Mouse (Mus musculus) forebrain, embryonic 12.5 days (tissue): ENCODE results near the gene Otop2. TPM values are rescaled to one million over a fixed set of nuclear protein-coding genes. Genes with fewer than 3 reads are reported as not detected.
A peak's percentile ranks its signal among the peaks of the same experiment; 100 is the strongest.

Source experiments
- ATAC-seq: fragments of 200-750 bp; cut with Nextera tagmentation; 2 replicates; pipeline ENCODE4 v1.8.0; 2017; ENCODE audit warnings: moderate TSS enrichment; ENCODE audit not compliant: low FRiP score
- H3K27ac ChIP-seq: fragments of 300-500 bp; sonication (generic); 2 replicates; pipeline ENCODE4 v1.5.1; 2016; ENCODE audit warnings: mild to moderate bottlenecking
- H3K27me3 ChIP-seq: fragments of 300-500 bp; sonication (generic); 2 replicates; pipeline ENCODE4 v1.6.1; 2016; ENCODE audit warnings: mild to moderate bottlenecking
- H3K36me3 ChIP-seq: fragments of 300-500 bp; sonication (generic); replicated peaks from 2 replicates; pipeline ENCODE4 v1.6.1; 2016; ENCODE audit warnings: mild to moderate bottlenecking
- H3K4me1 ChIP-seq: fragments of 300-500 bp; sonication (generic); 2 replicates; pipeline ENCODE4 v1.6.1; 2016
- H3K4me2 ChIP-seq: fragments of 300-500 bp; sonication (generic); 2 replicates; pipeline ENCODE4 v1.6.1; 2016; ENCODE audit warnings: mild to moderate bottlenecking, moderate library complexity
- H3K4me3 ChIP-seq: fragments of 300-500 bp; sonication (generic); replicated peaks from 2 replicates; pipeline ENCODE4 v1.5.1; 2016; ENCODE audit warnings: mild to moderate bottlenecking
- H3K9ac ChIP-seq: fragments of 300-500 bp; sonication (generic); 2 replicates; pipeline ENCODE4 v1.6.1; 2016; ENCODE audit warnings: mild to moderate bottlenecking
- H3K9me3 ChIP-seq: fragments of 300-500 bp; sonication (generic); 2 replicates; pipeline ENCODE4 v1.6.1; 2016
- WGBS: fragments of 180-500 bp; shearing (Covaris S2); methylation state at CpG from one replicate; pipeline ENCODE4 v1.1.7; 2016; 5-methylcytosine and 5-hydroxymethylcytosine counted together
- polyA plus RNA-seq: library from polyadenylated mRNA; unstranded; fragments of >200 nt; fragmentation: Nextera tagmentation; extraction: Ambion mirVana; gene quantifications from 2 replicates; pipeline ENCODE4 v1.2.1, GENCODE M21; 2016

The Otop2 gene
- polyA plus RNA-seq, 1 experiment from 2014 or later: not detected

DNA sequence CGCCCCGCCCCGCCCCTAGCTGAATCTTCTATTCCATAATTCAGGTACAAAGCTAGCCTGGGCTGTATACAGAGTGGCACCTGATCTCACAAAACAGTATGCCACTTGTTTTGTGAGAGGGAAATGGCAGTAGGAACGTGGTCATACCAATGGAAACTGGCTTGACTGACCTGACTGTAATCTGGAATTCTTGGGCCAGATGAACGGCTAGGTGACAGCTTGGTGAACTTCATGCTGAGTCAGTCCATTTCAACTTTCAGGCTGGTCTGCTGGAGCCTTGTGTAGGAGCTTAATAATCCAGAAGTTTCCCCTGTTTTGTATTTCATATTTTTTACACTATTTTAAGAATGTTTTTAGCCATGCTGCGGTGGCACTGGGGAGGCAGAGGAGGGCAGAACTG lies 28.8 kb upstream of the Otop2 start:
- H3K9me3 ChIP-seq: no peaks in the 10 kb centered on the region
- H3K4me1 ChIP-seq: peaks cover 22% of the 10 kb centered on the region
- ATAC-seq: no peak
- H3K27ac ChIP-seq: no peak overlapping the region
- WGBS: 80% methylated on average over 6 of the region's 6 CpGs
- no peaks in the 10 kb centered on the region for H3K36me3 ChIP-seq
- H3K4me2 ChIP-seq: peak overlapping the region; percentile 73
- no peaks in the 10 kb centered on the region for H3K27me3 ChIP-seq
- H3K4me3 ChIP-seq: peak overlapping the region; percentile 51; the same call in 1 of the 2 replicates
- H3K9ac ChIP-seq: no peak overlapping the region

GRCm38 (mm10) chr11:115279726-115280125 lies 27.2 kb upstream of the Otop2 start:
- no peak for ATAC-seq
- Histone ChIP-seq H3K4me2 (no peak overlapping the region), H3K27ac (no peak overlapping the region), H3K36me3 (no peaks in the 10 kb centered on the region), H3K9me3 (no peaks in the 10 kb centered on the region), H3K27me3 (no peaks in the 10 kb centered on the region), H3K4me1 (peaks cover 22% of the 10 kb centered on the region), H3K4me3 (no peak overlapping the region), H3K9ac (no peak overlapping the region)
- 74% methylated on average over 1 of the region's 1 CpGs for WGBS

DNA sequence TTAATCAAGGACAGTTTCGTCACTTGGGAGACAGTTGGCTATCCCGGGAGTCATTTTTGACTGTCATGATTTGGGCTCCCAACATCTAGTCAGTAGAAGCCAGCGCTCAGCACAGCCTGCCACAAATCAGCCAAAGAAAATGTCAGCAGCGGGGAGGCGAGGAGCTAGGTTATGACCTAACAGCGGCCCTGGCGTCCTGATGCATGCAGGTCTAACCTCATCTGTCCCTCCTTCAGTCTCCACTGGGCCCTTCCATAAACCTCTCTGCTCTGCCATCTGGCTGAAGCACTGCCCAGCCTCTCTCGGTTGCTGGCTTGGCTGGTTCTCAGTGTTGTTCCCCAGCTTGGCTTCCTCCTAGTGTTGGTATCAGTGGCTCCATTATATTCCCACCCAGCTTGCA lies 24.7 kb upstream of the Otop2 start:
- Histone ChIP-seq H3K4me1 (peaks cover 12% of the 10 kb centered on the region), H3K27ac (no peak overlapping the region), H3K36me3 (no peaks in the 10 kb centered on the region), H3K9me3 (no peaks in the 10 kb centered on the region), H3K4me3 (no peak overlapping the region), H3K27me3 (no peaks in the 10 kb centered on the region), H3K4me2 (no peak overlapping the region), H3K9ac (no peak overlapping the region)
- WGBS: 79% methylated on average over 8 of the region's 8 CpGs
- no peak for ATAC-seq

- H3K36me3 ChIP-seq: no peaks in the 10 kb centered on the region
- peaks cover 8% of the 10 kb centered on the region for H3K4me1 ChIP-seq
- 85% methylated on average over 8 of the region's 8 CpGs for WGBS
- H3K27me3 ChIP-seq: no peaks in the 10 kb centered on the region
- H3K4me2 ChIP-seq: no peak overlapping the region
- H3K9ac ChIP-seq: no peak overlapping the region
- ATAC-seq: no peak
- no peak overlapping the region for H3K27ac ChIP-seq
- H3K9me3 ChIP-seq: no peaks in the 10 kb centered on the region
- no peak overlapping the region for H3K4me3 ChIP-seq
Observed at GRCm38 (mm10) chr11:115282723-115283485, 24.1 kb upstream of the Otop2 start.

GRCm38 (mm10) chr11:115283486-115283765 lies 23.5 kb upstream of the Otop2 start:
- Histone ChIP-seq H3K4me1 (peaks cover 6% of the 10 kb centered on the region; the same call in 1 of the 2 replicates), H3K36me3 (no peaks in the 10 kb centered on the region), H3K27me3 (no peaks in the 10 kb centered on the region), H3K27ac (no peak overlapping the region), H3K9me3 (no peaks in the 10 kb centered on the region), H3K9ac (no peak overlapping the region), H3K4me2 (no peak overlapping the region), H3K4me3 (no peak overlapping the region)
- no peak for ATAC-seq
- WGBS: 78% methylated on average over 9 of the region's 9 CpGs

DNA sequence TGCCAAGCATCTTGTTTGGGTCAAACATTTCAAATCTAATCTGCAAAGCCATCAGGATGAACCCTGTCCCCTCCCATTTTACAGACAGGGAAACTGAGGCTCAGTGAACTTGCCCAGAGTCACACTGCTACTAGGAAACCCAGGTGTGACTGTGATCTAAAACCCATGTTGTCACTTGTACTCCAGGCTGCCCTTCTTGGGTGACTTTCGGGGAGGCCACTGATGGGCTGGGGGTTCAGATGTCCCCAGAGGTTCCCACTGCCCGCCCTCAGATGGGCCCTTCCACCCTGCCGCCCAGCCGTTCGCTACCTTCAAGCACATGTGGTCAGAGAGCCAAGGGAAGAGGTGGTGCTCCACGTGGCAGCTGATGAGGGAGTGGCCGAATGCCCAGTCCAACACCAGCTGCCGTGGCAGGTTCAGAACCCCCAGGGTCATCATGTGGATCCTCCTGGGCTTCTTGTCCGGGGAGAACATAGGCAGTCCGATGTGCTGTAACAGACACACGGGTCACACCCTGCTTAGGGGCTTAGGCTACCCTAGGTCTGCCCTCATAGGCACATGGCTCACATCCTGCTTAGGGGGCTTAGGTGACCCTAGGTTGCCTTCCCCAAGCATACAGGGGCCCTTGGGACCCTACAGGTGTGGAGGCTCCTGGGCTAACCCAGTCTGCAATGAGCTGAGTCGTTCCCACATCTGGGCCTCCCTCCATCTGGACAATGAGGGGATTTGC lies 22.9 kb upstream of the Otop2 start:
- ATAC-seq: no peak
- no peaks in the 10 kb centered on the region for H3K27me3 ChIP-seq
- H3K9me3 ChIP-seq: no peaks in the 10 kb centered on the region
- no peak overlapping the region for H3K4me3 ChIP-seq
- no peak overlapping the region for H3K27ac ChIP-seq
- 86% methylated on average over 12 of the region's 12 CpGs for WGBS
- H3K36me3 ChIP-seq: no peaks in the 10 kb centered on the region
- H3K9ac ChIP-seq: no peak overlapping the region
- H3K4me2 ChIP-seq: no peak overlapping the region
- H3K4me1 ChIP-seq: peaks cover 6% of the 10 kb centered on the region; the same call in 1 of the 2 replicates

- Histone ChIP-seq H3K4me2 (no peak overlapping the region), H3K9me3 (no peaks in the 10 kb centered on the region), H3K4me3 (no peak overlapping the region), H3K9ac (no peak overlapping the region), H3K27ac (no peak overlapping the region), H3K36me3 (no peaks in the 10 kb centered on the region), H3K27me3 (no peaks in the 10 kb centered on the region), H3K4me1 (peaks cover 6% of the 10 kb centered on the region; the same call in 1 of the 2 replicates)
- no peak for ATAC-seq
- 73% methylated on average over 4 of the region's 4 CpGs for WGBS
Observed at GRCm38 (mm10) chr11:115285282-115285681, 21.7 kb upstream of the Otop2 start.

DNA sequence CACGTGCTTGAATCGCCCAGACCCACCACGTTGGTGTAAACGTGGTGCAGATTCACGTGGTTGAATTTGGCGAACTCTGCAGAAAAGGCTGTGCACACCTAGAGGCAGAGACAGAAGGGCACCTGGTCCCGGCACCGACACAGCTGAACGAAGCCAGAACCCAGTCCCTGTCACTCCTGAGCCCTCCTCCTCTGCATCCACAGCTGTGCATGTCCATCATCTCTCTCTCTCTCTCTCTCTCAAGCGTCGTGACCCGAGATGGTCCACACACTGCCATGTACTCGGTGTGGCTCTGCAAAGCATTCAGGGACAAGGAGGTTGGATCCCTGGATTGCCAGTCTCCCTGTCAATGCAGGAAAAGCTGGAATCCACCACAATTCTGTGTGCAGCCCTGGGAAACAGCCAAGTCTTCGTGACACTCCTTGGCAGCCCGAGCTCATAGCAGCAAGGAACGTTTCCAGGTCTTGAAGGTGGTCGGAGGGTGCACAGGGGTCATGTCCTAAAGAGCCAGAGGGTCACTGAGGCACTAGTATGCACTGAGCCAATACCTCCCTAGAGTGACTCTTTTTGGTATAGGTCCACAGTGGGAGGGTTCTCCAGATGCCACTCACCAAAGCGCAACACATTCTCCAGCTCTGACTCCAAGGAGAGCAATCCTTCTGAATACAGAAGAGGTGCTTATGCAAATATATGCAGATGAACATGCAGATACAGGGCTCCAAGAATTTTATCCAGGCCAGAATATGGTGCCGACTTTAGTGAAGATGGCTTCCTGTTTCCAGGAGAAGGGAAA lies 20.6 kb upstream of the Otop2 start:
- no peak for ATAC-seq
- Histone ChIP-seq H3K9ac (no peak overlapping the region), H3K4me2 (no peak overlapping the region), H3K27me3 (no peaks in the 10 kb centered on the region), H3K4me3 (no peak overlapping the region), H3K9me3 (no peaks in the 10 kb centered on the region), H3K27ac (no peak overlapping the region), H3K36me3 (no peaks in the 10 kb centered on the region), H3K4me1 (peaks cover 6% of the 10 kb centered on the region; the same call in 1 of the 2 replicates)
- WGBS: 81% methylated on average over 19 of the region's 19 CpGs

DNA sequence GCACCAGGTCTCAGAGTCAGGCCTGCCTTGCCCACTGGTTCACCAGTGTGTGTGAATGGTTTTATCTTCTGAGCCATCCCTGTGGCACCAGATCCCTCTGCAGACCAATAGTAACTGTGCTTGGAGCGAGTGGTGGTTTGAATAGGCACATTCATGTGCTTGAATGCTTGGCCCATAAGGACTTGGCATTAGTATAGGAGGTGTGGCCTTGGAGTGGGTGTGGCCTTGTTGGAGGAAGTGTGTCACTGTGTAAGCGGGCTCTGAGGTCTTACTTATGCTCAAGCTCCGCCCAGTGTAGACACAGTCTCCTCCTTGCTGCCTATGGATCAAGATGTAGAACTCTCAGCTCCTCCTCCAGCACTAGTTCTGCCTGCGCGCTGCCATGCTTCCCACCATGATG lies 19.6 kb upstream of the Otop2 start:
- WGBS: 91% methylated on average over 5 of the region's 5 CpGs
- Histone ChIP-seq H3K27ac (no peak overlapping the region), H3K4me3 (no peak overlapping the region), H3K9me3 (no peaks in the 10 kb centered on the region), H3K4me2 (no peak overlapping the region), H3K36me3 (no peaks in the 10 kb centered on the region), H3K4me1 (peaks cover 6% of the 10 kb centered on the region; the same call in 1 of the 2 replicates), H3K27me3 (no peaks in the 10 kb centered on the region), H3K9ac (no peak overlapping the region)
- ATAC-seq: no peak

DNA sequence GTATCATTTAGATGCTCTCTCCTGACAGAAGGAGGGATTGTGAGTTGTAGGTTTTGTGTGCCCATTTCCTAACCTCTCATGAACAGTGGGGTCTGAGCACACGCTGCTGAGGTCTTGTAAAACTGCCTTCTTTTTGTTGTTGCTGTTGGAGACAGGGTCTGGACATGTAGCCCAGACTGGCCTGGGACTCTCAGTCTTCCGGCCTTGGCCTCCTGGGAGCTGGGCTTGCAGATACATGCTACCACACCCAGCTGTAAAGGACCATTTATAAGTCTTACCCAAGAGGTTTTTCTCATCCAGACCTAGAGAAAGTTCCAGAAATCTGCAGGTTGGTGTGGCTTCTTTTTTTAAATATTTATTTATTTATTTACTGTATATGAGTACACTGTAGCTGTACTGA lies 18.7 kb upstream of the Otop2 start:
- Histone ChIP-seq H3K9me3 (no peaks in the 10 kb centered on the region), H3K27me3 (no peaks in the 10 kb centered on the region), H3K9ac (no peak overlapping the region), H3K4me3 (no peak overlapping the region), H3K4me2 (no peak overlapping the region), H3K36me3 (no peaks in the 10 kb centered on the region), H3K4me1 (peaks cover 6% of the 10 kb centered on the region; the same call in 1 of the 2 replicates), H3K27ac (no peak overlapping the region)
- WGBS: 90% methylated on average over 2 of the region's 2 CpGs
- no peak for ATAC-seq

GRCm38 (mm10) chr11:115289885-115290284 lies 17.1 kb upstream of the Otop2 start:
- H3K36me3 ChIP-seq: no peaks in the 10 kb centered on the region
- H3K9me3 ChIP-seq: no peaks in the 10 kb centered on the region
- ATAC-seq: no peak
- no peak overlapping the region for H3K27ac ChIP-seq
- H3K4me2 ChIP-seq: no peak overlapping the region
- no peaks in the 10 kb centered on the region for H3K27me3 ChIP-seq
- no peak overlapping the region for H3K9ac ChIP-seq
- H3K4me1 ChIP-seq: peaks cover 6% of the 10 kb centered on the region; the same call in 1 of the 2 replicates
- 87% methylated on average over 8 of the region's 8 CpGs for WGBS
- no peak overlapping the region for H3K4me3 ChIP-seq

- Histone ChIP-seq H3K4me2 (no peak overlapping the region), H3K4me3 (no peak overlapping the region)
Observed at GRCm38 (mm10) chr11:115290314-115290713, 16.6 kb upstream of the Otop2 start.

More at GRCm38 (mm10) chr11:115290314-115290713, 16.6 kb upstream of the Otop2 start:
- no peak for ATAC-seq
- Histone ChIP-seq H3K27me3 (peaks cover 2% of the 10 kb centered on the region; the same call in 1 of the 2 replicates), H3K9ac (no peak overlapping the region), H3K4me1 (peaks cover 6% of the 10 kb centered on the region; the same call in 1 of the 2 replicates), H3K36me3 (no peaks in the 10 kb centered on the region), H3K27ac (no peak overlapping the region), H3K9me3 (no peaks in the 10 kb centered on the region)
- 82% methylated on average over 1 of the region's 1 CpGs for WGBS
